Comparison of ENCODE assay signal across 31 mouse cellular contexts in the genomic region with DNA sequence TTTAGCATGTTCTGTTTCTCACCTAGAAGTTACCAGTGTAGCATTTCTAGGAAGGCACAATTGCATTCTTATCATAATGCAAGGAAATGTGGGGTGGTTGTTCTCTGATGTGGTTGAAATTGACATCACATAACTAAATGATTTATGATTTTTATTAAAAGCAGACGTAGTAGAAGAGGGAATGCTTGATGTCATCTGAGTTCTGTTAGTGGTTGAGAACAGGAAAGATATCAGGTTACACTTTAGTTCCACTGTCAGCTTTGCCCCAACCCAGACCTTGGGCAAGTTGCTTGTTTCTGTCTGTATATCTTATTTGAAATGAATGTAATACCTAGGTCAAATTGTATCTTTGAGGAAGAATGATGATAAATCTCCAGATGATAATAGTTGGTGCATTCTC.
DNase-seq lines count a peak whose midpoint lies in the region; ATAC-seq and TF ChIP-seq lines count a peak whose summit lies in the region.
"Had no signal": no experiment of that assay in that cellular context is flagged by ENCODE, and none has a peak within 500 bp of the region (broad histone marks: within the 10 kb centered on the region; RNA-seq: fewer than 3 reads in every experiment).

No protein-coding gene starts in this region.

- no peaks in the 10 kb centered on the region for H3K79me2 ChIP-seq in myocyte (ENCODE audit: control insufficient read depth, insufficient read depth)

- H3K4me3 ChIP-seq in embryonic facial prominence, embryonic 11.5 days (ENCODE audit: low read depth, low read length) = no peak overlapping the region
- H3K4me3 ChIP-seq in embryonic facial prominence, embryonic 10.5 days = no peak overlapping the region
- no peak overlapping the region for H3K4me3 ChIP-seq in myocyte
- H3K4me3 ChIP-seq: embryonic facial prominence, embryonic 15.5 days; heart, adult 2 months; heart, embryonic 13.5 days; liver, embryonic 15.5 days; lung, embryonic 15.5 days; neural tube, embryonic 15.5 days; stomach, embryonic 15.5 days had no signal

- DNase-seq in embryonic facial prominence, embryonic 11.5 days (ENCODE audit: low spot score) = peak; percentile 73
- no peak for DNase-seq in embryonic facial prominence, embryonic 10.5 days (ENCODE audit: low spot score)
- DNase-seq in forelimb bud, embryonic 11.5 days (ENCODE audit: low read depth, low spot score) = peak; percentile 59
- DNase-seq in lung, postnatal 25 days (ENCODE audit: low spot score) = no peak
- DNase-seq in thymus, postnatal 10 days (ENCODE audit: low spot score in 2 of 2) = no peak
- DNase-seq in layer of hippocampus, postnatal 10 days (ENCODE audit: low spot score in 2 of 2) = no peak
- DNase-seq: adrenal gland, adult 2 months; B cell, adult 2 months; cerebellum, adult 18-20 months; cerebellum, postnatal 14 days; forebrain, postnatal 0 days; gastrocnemius, postnatal 36 days; heart, adult 2 months; heart, postnatal 14 days; kidney, adult 9 months; kidney, postnatal 14 days; liver; right cerebral cortex, adult 18-20 months; thymus, postnatal 36 days had no signal

- no peak for TF ChIP-seq POLR2A in myocyte (IDR thresholded peaks at IDR 0.05; ENCODE audit: insufficient read length, low read depth)

- no peak overlapping the region for H3K9ac ChIP-seq in embryonic facial prominence, embryonic 11.5 days (replicated peaks; ENCODE audit: low read length)
- H3K9ac ChIP-seq: embryonic facial prominence, embryonic 15.5 days; forebrain, postnatal 0 days; heart, embryonic 13.5 days; liver, embryonic 15.5 days; lung, embryonic 15.5 days; neural tube, embryonic 15.5 days; stomach, embryonic 15.5 days had no signal

- no peak overlapping the region for H3K4me2 ChIP-seq in embryonic facial prominence, embryonic 11.5 days (ENCODE audit: low read depth, low read length)
- peak overlapping the region; percentile 26 for H3K4me2 ChIP-seq in myocyte (ENCODE audit: low read depth)
- H3K4me2 ChIP-seq: embryonic facial prominence, embryonic 15.5 days; heart, embryonic 13.5 days; liver, embryonic 15.5 days; lung, embryonic 15.5 days; midbrain, embryonic 11.5 days; neural tube, embryonic 15.5 days; stomach, embryonic 15.5 days had no signal

- no peak for ATAC-seq in embryonic facial prominence, embryonic 11.5 days (replicated peaks; ENCODE audit: insufficient number of reproducible peaks, low FRiP score, low TSS enrichment, low read depth)
- peak; percentile 43 for ATAC-seq in activated CD4-positive, CD25-positive, alpha-beta regulatory T cell, adult 4 months
- ATAC-seq: forebrain, postnatal 0 days; hindbrain, postnatal 0 days; Patski had no signal

- no peak overlapping the region for H3K27ac ChIP-seq in embryonic facial prominence, embryonic 11.5 days (replicated peaks; ENCODE audit: low read depth, low read length)
- no peak overlapping the region for H3K27ac ChIP-seq in embryonic facial prominence, embryonic 10.5 days (replicated peaks)
- H3K27ac ChIP-seq: embryonic facial prominence, embryonic 15.5 days; heart, adult 2 months; heart, embryonic 13.5 days; hindbrain, postnatal 0 days; liver, embryonic 15.5 days; lung, embryonic 15.5 days; macrophage; neural tube, embryonic 15.5 days; stomach, embryonic 15.5 days had no signal

- H3K4me1 ChIP-seq in embryonic facial prominence, embryonic 11.5 days (ENCODE audit: control insufficient read depth, insufficient read depth, low read length) = no peaks in the 10 kb centered on the region
- H3K4me1 ChIP-seq in embryonic facial prominence, embryonic 10.5 days = peaks cover 19% of the 10 kb centered on the region
- H3K4me1 ChIP-seq: embryonic facial prominence, embryonic 15.5 days; heart, embryonic 13.5 days; neural tube, embryonic 15.5 days had no signal

- WGBS in embryonic facial prominence, embryonic 11.5 days = 21% methylated on average over 1 of the region's 1 CpGs
- WGBS in embryonic facial prominence, embryonic 10.5 days = 37% methylated on average over 1 of the region's 1 CpGs

- no peak overlapping the region for H3ac ChIP-seq in myocyte (ENCODE audit: control insufficient read depth, insufficient read length)

- no peaks in the 10 kb centered on the region for H3K36me3 ChIP-seq in embryonic facial prominence, embryonic 11.5 days (replicated peaks; ENCODE audit: control insufficient read depth, insufficient read depth, low read depth, low read length)
- H3K36me3 ChIP-seq in embryonic facial prominence, embryonic 10.5 days (replicated peaks) = no peaks in the 10 kb centered on the region
- H3K36me3 ChIP-seq in myocyte (ENCODE audit: control insufficient read depth, insufficient read depth) = no peaks in the 10 kb centered on the region
- H3K36me3 ChIP-seq: embryonic facial prominence, embryonic 15.5 days; heart, embryonic 13.5 days; liver, embryonic 15.5 days; lung, embryonic 15.5 days; neural tube, embryonic 15.5 days; stomach, embryonic 15.5 days had no signal

- H3K9me3 ChIP-seq in embryonic facial prominence, embryonic 11.5 days (replicated peaks; ENCODE audit: control insufficient read depth, low read length) = no peaks in the 10 kb centered on the region
- no peaks in the 10 kb centered on the region for H3K9me3 ChIP-seq in embryonic facial prominence, embryonic 10.5 days
- H3K9me3 ChIP-seq: embryonic facial prominence, embryonic 15.5 days; heart, embryonic 13.5 days; liver, embryonic 15.5 days; lung, embryonic 15.5 days; neural tube, embryonic 15.5 days; stomach, embryonic 15.5 days had no signal

- H3K27me3 ChIP-seq in embryonic facial prominence, embryonic 11.5 days (ENCODE audit: control insufficient read depth, insufficient read depth, low read length) = no peaks in the 10 kb centered on the region
- no peaks in the 10 kb centered on the region for H3K27me3 ChIP-seq in embryonic facial prominence, embryonic 10.5 days (replicated peaks; ENCODE audit: low read depth, poor library complexity, severe bottlenecking)
- H3K27me3 ChIP-seq in myocyte (ENCODE audit: control insufficient read depth, insufficient read depth, insufficient read length) = no peaks in the 10 kb centered on the region
- H3K27me3 ChIP-seq: embryonic facial prominence, embryonic 15.5 days; heart, embryonic 13.5 days; liver, embryonic 15.5 days; lung, embryonic 15.5 days; neural tube, embryonic 15.5 days; Patski; stomach, embryonic 15.5 days had no signal

TF ChIP-seq in myocyte, 11 proteins besides CTCF, POLR2A, EP300 and RAD21:
- TF ChIP-seq CEBPB (IDR thresholded peaks at IDR 0.05; ENCODE audit: insufficient read depth, poor library complexity, severe bottlenecking) (0 out of 2 replicates have a peak, but pooled peaks have one; percentile 8), USF1 (IDR thresholded peaks at IDR 0.05; ENCODE audit: low read depth) (no peak)

Comparison
In these comparisons a context has a peak if more than half of its experiments do, and no peak if none do; other contexts are left out.
1. DNase-seq: peak in embryonic facial prominence, embryonic 11.5 days (single experiment) and forelimb bud, embryonic 11.5 days (single experiment); none in embryonic facial prominence, embryonic 10.5 days (single experiment), lung, postnatal 25 days (single experiment), thymus, postnatal 10 days (0 of 2) and layer of hippocampus, postnatal 10 days (0 of 2).